8 mouse cellular contexts compared by ENCODE assay signal in the genomic region with DNA sequence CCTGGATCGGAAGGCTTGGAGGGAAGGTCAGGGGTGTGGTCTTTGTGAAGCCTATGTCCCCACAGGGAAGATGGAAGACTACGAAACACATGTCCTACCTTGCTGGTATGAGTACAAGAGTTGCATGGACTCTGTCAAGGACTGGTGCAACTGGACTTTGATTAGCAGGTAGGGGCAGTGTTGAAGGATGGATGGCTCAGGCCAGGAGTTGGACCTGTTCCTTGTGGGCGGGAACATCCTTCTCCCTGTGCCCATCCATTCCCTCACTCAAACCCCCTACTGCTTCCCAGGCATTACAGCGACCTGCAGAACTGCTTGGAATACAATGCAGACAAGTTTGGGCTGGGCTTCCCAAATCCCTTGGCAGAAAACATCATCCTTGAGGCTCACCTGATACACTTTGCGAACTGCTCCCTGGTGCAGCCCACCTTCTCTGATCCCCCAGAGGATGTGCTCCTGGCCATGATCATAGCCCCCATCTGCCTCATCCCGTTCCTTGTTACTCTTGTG. TPM values are rescaled to one million over a fixed set of nuclear protein-coding genes. Genes with fewer than 3 reads are reported as not detected.
DNase-seq lines count a peak whose midpoint lies in the region; ATAC-seq and TF ChIP-seq lines count a peak whose summit lies in the region.

No protein-coding gene starts in this region.

- H3K27ac ChIP-seq in forebrain, embryonic 10.5 days = no peak overlapping the region; the same call in 1 of the 2 replicates
- H3K27ac ChIP-seq in forebrain, embryonic 14.5 days (ENCODE audit: low read depth, low read length) = no peak overlapping the region
- H3K27ac ChIP-seq in neural tube, embryonic 11.5 days (ENCODE audit: low read depth, low read length) = no peak overlapping the region
- no peak overlapping the region for H3K27ac ChIP-seq in limb, embryonic 15.5 days
- peak overlapping the region; percentile 45 for H3K27ac ChIP-seq in stomach, postnatal 0 days (replicated peaks)

- ATAC-seq in forebrain, embryonic 14.5 days = no peak
- ATAC-seq in neural tube, embryonic 11.5 days (ENCODE audit: insufficient read depth, low FRiP score, low TSS enrichment) = no peak
- ATAC-seq in limb, embryonic 15.5 days (ENCODE audit: insufficient number of reproducible peaks, low FRiP score, low TSS enrichment, low read depth) = no peak
- ATAC-seq in stomach, postnatal 0 days (ENCODE audit: low FRiP score, low TSS enrichment) = no peak

- no peak for TF ChIP-seq CTCF in stomach, postnatal 0 days (IDR thresholded peaks at IDR 0.05; ENCODE audit: low read depth)

- peak overlapping the region; percentile 82; the same call in 1 of the 2 replicates for H3K4me3 ChIP-seq in forebrain, embryonic 10.5 days
- H3K4me3 ChIP-seq in forebrain, embryonic 14.5 days (ENCODE audit: low read depth, low read length) = no peak overlapping the region
- no peak overlapping the region for H3K4me3 ChIP-seq in neural tube, embryonic 11.5 days (ENCODE audit: low read depth, low read length)
- peak overlapping the region; percentile 64; the same call in 1 of the 2 replicates for H3K4me3 ChIP-seq in limb, embryonic 15.5 days
- peak overlapping the region; percentile 58 for H3K4me3 ChIP-seq in stomach, postnatal 0 days (ENCODE audit: low read depth, low read length)

- peaks cover 48% of the 10 kb centered on the region for H3K27me3 ChIP-seq in forebrain, embryonic 10.5 days (ENCODE audit: poor library complexity, severe bottlenecking)
- peaks cover 36% of the 10 kb centered on the region for H3K27me3 ChIP-seq in forebrain, embryonic 14.5 days (replicated peaks; ENCODE audit: control insufficient read depth, insufficient read depth, low read length)
- peaks cover 19% of the 10 kb centered on the region for H3K27me3 ChIP-seq in neural tube, embryonic 11.5 days (ENCODE audit: control insufficient read depth, insufficient read depth, low read length)
- H3K27me3 ChIP-seq in limb, embryonic 15.5 days = peaks cover 12% of the 10 kb centered on the region
- H3K27me3 ChIP-seq in stomach, postnatal 0 days (ENCODE audit: control insufficient read depth, insufficient read depth, low read length) = no peaks in the 10 kb centered on the region

- WGBS in forebrain, embryonic 10.5 days = 82% methylated on average over 6 of the region's 6 CpGs
- 80% methylated on average over 6 of the region's 6 CpGs for WGBS in forebrain, embryonic 14.5 days
- WGBS in neural tube, embryonic 11.5 days = 83% methylated on average over 6 of the region's 6 CpGs
- 79% methylated on average over 6 of the region's 6 CpGs for whole genome bisulfite sequencing in limb, embryonic 15.5 days
- WGBS in stomach, postnatal 0 days = 79% methylated on average over 6 of the region's 6 CpGs

- H3K4me1 ChIP-seq in forebrain, embryonic 10.5 days = peaks cover 40% of the 10 kb centered on the region
- H3K4me1 ChIP-seq in forebrain, embryonic 14.5 days (ENCODE audit: control insufficient read depth, insufficient read depth, low read length) = no peaks in the 10 kb centered on the region
- H3K4me1 ChIP-seq in neural tube, embryonic 11.5 days (ENCODE audit: control insufficient read depth, insufficient read depth, low read length) = peaks cover 10% of the 10 kb centered on the region
- peaks cover 33% of the 10 kb centered on the region for H3K4me1 ChIP-seq in limb, embryonic 15.5 days
- H3K4me1 ChIP-seq in stomach, postnatal 0 days (replicated peaks; ENCODE audit: control insufficient read depth, insufficient read depth) = no peaks in the 10 kb centered on the region

- intact Hi-C loops in left cerebral cortex, postnatal 25 days (cut with DNase I) = loop anchor here (2.0 kb wide), 1 partner anchor 17 kb away; no protein-coding TSS in a partner anchor

- no peaks in the 10 kb centered on the region for H3K9me3 ChIP-seq in forebrain, embryonic 10.5 days
- H3K9me3 ChIP-seq in forebrain, embryonic 14.5 days (replicated peaks; ENCODE audit: control insufficient read depth, low read length) = no peaks in the 10 kb centered on the region
- no peaks in the 10 kb centered on the region for H3K9me3 ChIP-seq in neural tube, embryonic 11.5 days (ENCODE audit: control insufficient read depth, low read length)
- H3K9me3 ChIP-seq in limb, embryonic 15.5 days = no peaks in the 10 kb centered on the region
- H3K9me3 ChIP-seq in stomach, postnatal 0 days (ENCODE audit: control insufficient read depth, low read length) = no peaks in the 10 kb centered on the region

- no peak overlapping the region for H3K4me2 ChIP-seq in forebrain, embryonic 14.5 days (ENCODE audit: low read length)
- H3K4me2 ChIP-seq in neural tube, embryonic 11.5 days (ENCODE audit: low read depth) = peak overlapping the region; percentile 95; the same call in 1 of the 2 replicates
- peak overlapping the region; percentile 96; the same call in 1 of the 2 replicates for H3K4me2 ChIP-seq in limb, embryonic 15.5 days
- H3K4me2 ChIP-seq in stomach, postnatal 0 days (replicated peaks; ENCODE audit: low read depth) = peak overlapping the region; percentile 96

- TF ChIP-seq EP300 in stomach, postnatal 0 days (optimal IDR thresholded peaks at IDR 0.05) = no peak

- no peak for DNase-seq in forebrain, embryonic 10.5 days (ENCODE audit: extremely low spot score, low spot score)
- no peak for DNase-seq in forebrain, embryonic 14.5 days (ENCODE audit: low spot score)
- DNase-seq in neural tube, embryonic 11.5 days (ENCODE audit: low spot score) = no peak
- no peak for DNase-seq in neural tube, embryonic 10.5 days (ENCODE audit: extremely low spot score, low spot score)
- DNase-seq in stomach, postnatal 0 days (ENCODE audit: low spot score) = no peak
- no peak for DNase-seq in adrenal gland, adult (ENCODE audit: inconsistent age in 2 of 2, low spot score in 1 of 2)
- no peak for DNase-seq in left cerebral cortex, postnatal 25 days (ENCODE audit: low spot score in 2 of 2)

- H3K9ac ChIP-seq in forebrain, embryonic 14.5 days (ENCODE audit: low read length) = no peak overlapping the region
- no peak overlapping the region for H3K9ac ChIP-seq in neural tube, embryonic 11.5 days (ENCODE audit: low read length)
- H3K9ac ChIP-seq in limb, embryonic 15.5 days = no peak overlapping the region
- 0 out of 2 replicates have a peak overlapping the region, but pooled peaks have one; percentile 72 for H3K9ac ChIP-seq in stomach, postnatal 0 days (ENCODE audit: low read length)

- no peaks in the 10 kb centered on the region for H3K36me3 ChIP-seq in forebrain, embryonic 10.5 days (replicated peaks)
- no peaks in the 10 kb centered on the region for H3K36me3 ChIP-seq in forebrain, embryonic 14.5 days (ENCODE audit: control insufficient read depth, insufficient read depth, low read length)
- no peaks in the 10 kb centered on the region for H3K36me3 ChIP-seq in neural tube, embryonic 11.5 days (ENCODE audit: control insufficient read depth, insufficient read depth, low read length)
- no peaks in the 10 kb centered on the region for H3K36me3 ChIP-seq in limb, embryonic 15.5 days
- H3K36me3 ChIP-seq in stomach, postnatal 0 days (ENCODE audit: control insufficient read depth, insufficient read depth, low read length) = no peaks in the 10 kb centered on the region

RNA-seq across cellular contexts. Expression of gene Ramp2, which starts 1.7 kb away (rescaled TPM):
- 54.8 and 57.3 TPM in 2 replicates for polyA plus RNA-seq in forebrain, embryonic 10.5 days (2016; fragmentation: Nextera tagmentation; extraction: Ambion mirVana)
- 80.4 and 80.9 TPM in 2 replicates for polyA plus RNA-seq in forebrain, embryonic 14.5 days (2014; fragmentation: Nextera tagmentation; extraction: Ambion mirVana)
- polyA plus RNA-seq in neural tube, embryonic 11.5 days (2014; fragmentation: Nextera tagmentation; extraction: Ambion mirVana) = 72.6 and 73.3 TPM in 2 replicates
- 99.6 and 110 TPM in 2 replicates for polyA plus RNA-seq in limb, embryonic 15.5 days (2015; fragmentation: Nextera tagmentation; extraction: Ambion mirVana)
- 62.3 and 64.9 TPM in 2 replicates for polyA plus RNA-seq in stomach, postnatal 0 days (2015; fragmentation: Nextera tagmentation; extraction: Ambion mirVana)
- total RNA-seq in left cerebral cortex, postnatal 25 days (2021) = 10 to 100 TPM; 39.9 to 44.5 TPM

RNA-seq across cellular contexts. Expression of gene Vps25, which starts 5.9 kb away (rescaled TPM):
- 128 and 129 TPM in 2 replicates for polyA plus RNA-seq in forebrain, embryonic 10.5 days (2016; fragmentation: Nextera tagmentation; extraction: Ambion mirVana)
- polyA plus RNA-seq in forebrain, embryonic 14.5 days (2014; fragmentation: Nextera tagmentation; extraction: Ambion mirVana) = 110 and 118 TPM in 2 replicates
- 124 and 126 TPM in 2 replicates for polyA plus RNA-seq in neural tube, embryonic 11.5 days (2014; fragmentation: Nextera tagmentation; extraction: Ambion mirVana)
- 112 and 120 TPM in 2 replicates for polyA plus RNA-seq in limb, embryonic 15.5 days (2015; fragmentation: Nextera tagmentation; extraction: Ambion mirVana)
- 141 and 157 TPM in 2 replicates for polyA plus RNA-seq in stomach, postnatal 0 days (2015; fragmentation: Nextera tagmentation; extraction: Ambion mirVana)
- total RNA-seq in left cerebral cortex, postnatal 25 days (2021) = 10 to 100 TPM; 62.4 to 65.7 TPM

RNA-seq across cellular contexts. Expression of gene Wnk4, which starts 12.8 kb away (rescaled TPM):
- polyA plus RNA-seq in forebrain, embryonic 10.5 days (2016; fragmentation: Nextera tagmentation; extraction: Ambion mirVana) = 5.4 and 6.4 TPM in 2 replicates
- 3.0 and 3.4 TPM in 2 replicates for polyA plus RNA-seq in forebrain, embryonic 14.5 days (2014; fragmentation: Nextera tagmentation; extraction: Ambion mirVana)
- polyA plus RNA-seq in neural tube, embryonic 11.5 days (2014; fragmentation: Nextera tagmentation; extraction: Ambion mirVana) = 6.4 and 7.6 TPM in 2 replicates
- 7.9 and 9.9 TPM in 2 replicates for polyA plus RNA-seq in limb, embryonic 15.5 days (2015; fragmentation: Nextera tagmentation; extraction: Ambion mirVana)
- 15.9 and 18.4 TPM in 2 replicates for polyA plus RNA-seq in stomach, postnatal 0 days (2015; fragmentation: Nextera tagmentation; extraction: Ambion mirVana)
- 1 to 10 TPM; 2.2 to 7.9 TPM for total RNA-seq in left cerebral cortex, postnatal 25 days (2021)

RNA-seq across cellular contexts. Expression of gene Ezh1, which starts 21.3 kb away (rescaled TPM):
- polyA plus RNA-seq in forebrain, embryonic 10.5 days (2016; fragmentation: Nextera tagmentation; extraction: Ambion mirVana) = 9.9 and 10.2 TPM in 2 replicates
- 16.1 and 22.4 TPM in 2 replicates for polyA plus RNA-seq in forebrain, embryonic 14.5 days (2014; fragmentation: Nextera tagmentation; extraction: Ambion mirVana)
- 11.2 and 12.4 TPM in 2 replicates for polyA plus RNA-seq in neural tube, embryonic 11.5 days (2014; fragmentation: Nextera tagmentation; extraction: Ambion mirVana)
- 15.6 and 17.6 TPM in 2 replicates for polyA plus RNA-seq in limb, embryonic 15.5 days (2015; fragmentation: Nextera tagmentation; extraction: Ambion mirVana)
- 8.1 and 9.4 TPM in 2 replicates for polyA plus RNA-seq in stomach, postnatal 0 days (2015; fragmentation: Nextera tagmentation; extraction: Ambion mirVana)
- total RNA-seq in left cerebral cortex, postnatal 25 days (2021) = 10 to 100 TPM; 42.8 to 48.5 TPM

RNA-seq across cellular contexts. Expression of gene Cntd1, which starts 31.2 kb away (rescaled TPM):
- 0.77 and 1.0 TPM in 2 replicates for polyA plus RNA-seq in forebrain, embryonic 10.5 days (2016; fragmentation: Nextera tagmentation; extraction: Ambion mirVana)
- 0.76 and 1.3 TPM in 2 replicates for polyA plus RNA-seq in forebrain, embryonic 14.5 days (2014; fragmentation: Nextera tagmentation; extraction: Ambion mirVana)
- 1.6 and 2.5 TPM in 2 replicates for polyA plus RNA-seq in neural tube, embryonic 11.5 days (2014; fragmentation: Nextera tagmentation; extraction: Ambion mirVana)
- polyA plus RNA-seq in limb, embryonic 15.5 days (2015; fragmentation: Nextera tagmentation; extraction: Ambion mirVana) = 0.70 and 1.3 TPM in 2 replicates
- 0.30 and 0.33 TPM in 2 replicates for polyA plus RNA-seq in stomach, postnatal 0 days (2015; fragmentation: Nextera tagmentation; extraction: Ambion mirVana)
- under 1 TPM; 0.21 to 0.27 TPM for total RNA-seq in left cerebral cortex, postnatal 25 days (2021)

Comparison
In these comparisons a context has a peak if more than half of its experiments do, and no peak if none do; other contexts are left out.
1. H3K4me3 ChIP-seq: peak in forebrain, embryonic 10.5 days (single experiment), limb, embryonic 15.5 days (single experiment) and stomach, postnatal 0 days (single experiment); none in forebrain, embryonic 14.5 days (single experiment) and neural tube, embryonic 11.5 days (single experiment).